ENCODE assay signal across 9 mouse cellular contexts in genomic region chr8:57611419-57611977, GRCm38 (mm10). TPM values are rescaled to one million over a fixed set of nuclear protein-coding genes. Genes with fewer than 3 reads are reported as not detected.
DNase-seq lines count a peak whose midpoint lies in the region; ATAC-seq lines count a peak whose summit lies in the region.
"Had no signal": no experiment of that assay in that cellular context is flagged by ENCODE, and none has a peak within 500 bp of the region (broad histone marks: within the 10 kb centered on the region; RNA-seq: fewer than 3 reads in every experiment).

No protein-coding gene starts in this region.

- no peaks in the 10 kb centered on the region for H3K9me3 ChIP-seq in heart, embryonic 15.5 days (replicated peaks)
- H3K9me3 ChIP-seq: hindbrain, embryonic 10.5 days had no signal

- 23% methylated on average over 7 of the region's 7 CpGs for WGBS in heart, embryonic 15.5 days

- peak overlapping the region; percentile 19 for H3K4me2 ChIP-seq in heart, embryonic 15.5 days

- no peak overlapping the region for H3K9ac ChIP-seq in heart, embryonic 15.5 days

- no peaks in the 10 kb centered on the region for H3K27me3 ChIP-seq in heart, embryonic 15.5 days

- DNase-seq in heart, adult 9 months (ENCODE audit: low spot score in 2 of 2), result no peak
- DNase-seq in adipocyte (ENCODE audit: low spot score), result peak; percentile 20
- peak; percentile 30 for DNase-seq in embryo, embryonic 10.5 days (ENCODE audit: low spot score)
- DNase-seq in kidney, postnatal 14 days, result peak; percentile 35
- no peak for DNase-seq in testis, postnatal 14 days (ENCODE audit: low spot score)
- DNase-seq in lung, postnatal 10 days, result no peak
- DNase-seq: thymus, postnatal 14 days had no signal

- ATAC-seq in heart, embryonic 15.5 days (replicated peaks; ENCODE audit: insufficient number of reproducible peaks, insufficient read depth, low FRiP score, low read depth), result no peak

- no peak overlapping the region for H3K4me3 ChIP-seq in heart, embryonic 15.5 days
- H3K4me3 ChIP-seq: hindbrain, embryonic 10.5 days had no signal

- peaks cover 16% of the 10 kb centered on the region for H3K4me1 ChIP-seq in heart, embryonic 15.5 days (replicated peaks)

- no peak overlapping the region for H3K27ac ChIP-seq in heart, embryonic 15.5 days
- H3K27ac ChIP-seq: hindbrain, embryonic 10.5 days had no signal

- no peaks in the 10 kb centered on the region for H3K36me3 ChIP-seq in heart, embryonic 15.5 days
- H3K36me3 ChIP-seq: hindbrain, embryonic 10.5 days had no signal

RNA-seq across cellular contexts. Expression of gene Galnt7, which starts 41.3 kb away (rescaled TPM):
- polyA plus RNA-seq in heart, embryonic 15.5 days (2015; fragmentation: Nextera tagmentation; extraction: Ambion mirVana), result 5.2 and 7.6 TPM in 2 replicates

Comparison
In these comparisons a context has a peak if more than half of its experiments do, and no peak if none do; other contexts are left out.
1. DNase-seq: peak in adipocyte (single experiment), embryo, embryonic 10.5 days (single experiment) and kidney, postnatal 14 days (single experiment); none in heart, adult 9 months (0 of 2), testis, postnatal 14 days (single experiment) and lung, postnatal 10 days (single experiment).